Mouse (Mus musculus) retina, embryonic 14.5 days (tissue): Measurements from ENCODE around the gene Psme2.

ENCODE experiments used
- DNase-seq: peaks from one replicate; pipeline ENCODE4 v3.0.0-alpha.2; 2015; ENCODE audit warnings: low spot score

The Psme2 gene

GRCm38 (mm10) chr14:55596036-55596690, 5.2 kb upstream of the Psme2 start:
- no peak for DNase-seq

- no peak for DNase-seq
These were observed 1.3 kb upstream of the Psme2 start for GRCm38 (mm10) chr14:55592226-55592625.

DNA sequence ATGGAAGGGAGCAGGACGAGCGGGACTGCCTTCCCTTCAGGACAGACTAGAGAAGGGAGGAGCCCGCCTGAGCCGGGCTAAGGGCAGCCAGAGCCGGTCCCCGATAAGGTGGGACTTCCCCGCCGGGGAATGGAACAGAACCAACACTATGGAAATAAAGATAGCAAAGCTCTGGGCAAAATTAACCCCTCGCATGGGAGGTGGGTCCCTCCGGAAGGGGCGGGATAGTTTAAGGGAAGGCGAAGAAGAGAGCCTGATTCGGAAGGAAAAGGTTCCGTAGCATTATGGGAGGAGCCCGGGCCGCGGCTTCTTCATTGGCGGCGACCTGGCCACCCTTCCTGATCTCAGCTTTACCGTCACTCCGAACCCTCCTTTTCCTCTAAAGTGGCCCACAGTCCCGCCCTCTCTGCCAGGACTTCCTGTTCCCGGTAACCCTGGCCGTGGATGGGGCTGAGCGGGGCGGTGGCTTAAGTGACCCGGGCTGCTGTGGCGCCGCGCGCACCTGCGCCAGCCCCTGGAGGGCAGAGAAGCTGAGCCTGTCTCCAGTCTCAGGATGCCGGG, 498 bp upstream of the Psme2 start, which contains the start of gene Rnf31:
TSS of gene Rnf31 (plus strand) at position 378 of the 561 bp plus-strand sequence.
- peak; percentile 94 for DNase-seq

DNA sequence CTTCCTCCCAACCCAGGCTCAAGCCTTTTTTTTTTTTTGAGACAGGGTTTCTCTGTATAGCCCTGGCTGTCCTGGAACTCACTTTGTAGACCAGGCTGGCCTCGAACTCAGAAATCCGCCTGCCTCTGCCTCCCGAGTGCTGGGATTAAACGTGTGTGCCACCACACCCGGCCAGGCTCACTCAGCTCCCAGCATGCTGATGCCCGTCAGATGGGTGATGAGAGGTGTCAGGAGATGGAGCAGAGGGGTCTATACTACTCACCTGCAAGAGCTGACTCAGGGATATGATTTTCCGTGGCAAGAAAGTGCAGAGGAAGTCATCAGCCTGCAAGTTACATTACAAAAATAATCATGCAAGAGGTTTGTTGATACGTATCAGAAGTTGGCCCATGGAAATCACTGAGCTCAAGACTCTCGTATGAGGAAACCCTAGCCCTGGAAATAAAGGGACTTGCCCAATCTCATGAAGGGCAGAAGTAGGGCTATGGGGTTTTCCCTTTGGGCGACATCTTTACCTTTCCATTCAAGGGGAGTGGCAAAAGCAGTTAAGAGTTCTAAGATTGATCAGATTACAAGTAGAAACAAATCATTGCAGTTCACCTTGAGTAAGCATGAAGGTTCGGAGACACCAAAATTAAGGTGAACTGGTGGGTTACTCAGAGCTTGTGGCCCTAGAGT, 1.0 kb downstream of the Psme2 start:
- no peak for DNase-seq

GRCm38 (mm10) chr14:55589271-55589670, 1.6 kb downstream of the Psme2 start:
- no peak for DNase-seq

- no peak for DNase-seq
These were observed 4.8 kb downstream of the Psme2 start for GRCm38 (mm10) chr14:55586149-55586548.

GRCm38 (mm10) chr14:55585566-55585960, 5.3 kb downstream of the Psme2 start:
- DNase-seq: no peak

DNA sequence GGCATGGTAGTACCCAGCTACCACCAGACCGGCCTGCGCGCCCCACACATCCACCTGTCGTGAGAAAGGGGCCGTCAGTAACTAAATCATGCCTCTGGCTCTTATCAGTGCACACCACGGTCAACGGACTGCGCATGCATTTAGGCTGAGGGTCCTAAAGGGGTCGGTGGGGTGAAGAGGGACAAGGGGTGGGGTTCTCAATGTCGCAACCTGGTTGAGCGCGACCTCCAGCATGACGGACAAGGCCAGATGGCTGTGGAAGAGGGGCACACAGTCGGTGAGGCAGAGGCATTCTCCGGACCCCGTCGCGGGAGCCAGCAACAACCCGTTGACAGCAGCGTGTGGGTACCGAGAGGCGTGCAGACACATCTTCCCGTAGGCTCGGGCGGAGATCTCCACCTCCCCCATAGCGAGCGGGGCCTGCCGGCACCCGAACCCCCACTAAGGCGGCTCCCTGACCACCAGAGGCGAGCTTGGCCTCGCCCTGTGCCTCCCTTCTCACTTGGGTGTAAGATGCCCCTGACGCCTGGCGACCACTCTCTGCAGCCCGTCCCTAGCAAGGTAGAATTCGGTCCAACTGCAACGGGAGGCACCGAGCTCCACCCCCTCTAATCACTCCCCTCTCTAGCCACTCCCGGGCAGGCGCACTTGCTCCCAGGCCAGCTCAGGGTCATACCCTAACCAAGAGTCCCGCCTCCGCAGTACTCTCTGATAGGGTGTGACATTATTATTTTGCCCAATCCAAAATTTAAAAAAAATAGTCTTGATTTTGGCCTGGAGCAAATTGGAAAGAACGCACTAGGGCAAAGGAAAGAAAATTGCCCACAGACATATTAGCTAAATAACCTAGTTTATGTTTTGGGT, 6.0 kb downstream of the Psme2 start, which contains the start of gene Emc9:
TSS of gene Emc9 (minus strand) at position 601 of the 864 bp plus-strand sequence.
- peak; percentile 58 for DNase-seq

- DNase-seq: no peak
These were observed 6.6 kb downstream of the Psme2 start for GRCm38 (mm10) chr14:55584303-55584701.

GRCm38 (mm10) chr14:55581981-55582681, 8.8 kb downstream of the Psme2 start:
- DNase-seq: no peak

DNA sequence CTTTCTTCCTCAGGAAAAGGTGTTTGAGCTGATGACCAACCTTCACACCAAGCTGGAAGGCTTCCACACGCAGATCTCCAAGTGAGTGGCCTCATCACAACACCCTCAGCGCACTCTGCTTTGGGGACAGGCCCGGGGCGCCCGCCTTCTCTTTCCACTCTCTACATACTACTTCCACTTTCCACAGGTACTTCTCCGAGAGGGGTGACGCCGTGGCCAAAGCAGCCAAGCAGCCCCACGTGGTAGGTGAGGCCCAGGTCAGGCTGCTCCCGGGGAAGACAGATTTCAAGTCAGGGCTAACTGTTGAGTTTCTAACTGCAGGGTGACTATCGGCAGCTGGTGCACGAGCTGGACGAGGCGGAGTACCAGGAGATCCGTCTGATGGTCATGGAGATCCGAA, 10.2 kb downstream of the Psme2 start:
- no peak for DNase-seq

GRCm38 (mm10) chr14:55579511-55580496, 11.1 kb downstream of the Psme2 start:
- DNase-seq: no peak

GRCm38 (mm10) chr14:55578668-55579269, 12.1 kb downstream of the Psme2 start:
- no peak for DNase-seq

GRCm38 (mm10) chr14:55577871-55578667, 12.8 kb downstream of the Psme2 start, which contains the start of gene Psme1:
Gene Psme1, plus strand, starts transcription at chr14:55578123.
- peak; percentile 80 for DNase-seq

- no peak for DNase-seq
These were observed 14.5 kb downstream of the Psme2 start for GRCm38 (mm10) chr14:55576376-55576775.

- DNase-seq: no peak
These were observed 15.2 kb downstream of the Psme2 start for GRCm38 (mm10) chr14:55575711-55576110.

DNA sequence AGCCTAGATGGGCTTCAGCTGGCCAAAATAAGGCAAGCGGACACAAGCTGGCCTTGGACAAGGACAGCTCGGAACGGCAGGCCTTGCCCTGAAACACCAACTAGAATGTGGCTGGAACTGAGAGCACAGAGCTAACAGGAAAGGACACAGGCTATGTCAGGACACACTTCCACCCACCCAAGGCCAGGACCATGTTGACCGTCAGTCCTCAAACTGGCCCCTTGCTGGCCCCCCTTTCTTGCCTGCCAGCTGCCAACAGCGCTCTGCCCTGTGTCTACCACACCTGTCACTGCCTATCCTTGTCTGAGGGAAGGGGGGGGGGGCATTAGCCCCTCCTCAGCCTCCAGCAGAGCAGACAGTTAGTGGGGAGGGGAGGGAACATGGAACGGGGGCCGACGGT, 15.6 kb downstream of the Psme2 start, which contains the start of gene Fitm1:
TSS of gene Fitm1 (plus strand) at position 316 of the 400 bp plus-strand sequence.
- DNase-seq: no peak

GRCm38 (mm10) chr14:55571760-55572159, 19.2 kb downstream of the Psme2 start:
- no peak for DNase-seq

- no peak for DNase-seq
These were observed 20.3 kb downstream of the Psme2 start for GRCm38 (mm10) chr14:55570588-55570987.
